Mouse (Mus musculus) brain, embryonic 14.5 days (tissue): ENCODE results near the gene Gm3448.
"Not testable (repeated sequence)": the region's sequence is repeated elsewhere in the genome, so short reads cannot be mapped to it uniquely, and the experiment has no call there.

Experiments
- CTCF ChIP-seq: fragments of 200-500 bp; IDR thresholded peaks from 2 replicates; pipeline ENCODE4 v1.5.1; 2012; ENCODE audit warnings: inconsistent platforms, mild to moderate bottlenecking, moderate library complexity, borderline replicate concordance; ENCODE audit not compliant: insufficient read depth, insufficient read length; ENCODE audit errors: extremely low read depth
- POLR2A ChIP-seq: fragments of 200-500 bp; IDR thresholded peaks from 2 replicates; pipeline ENCODE4 v1.6.1; 2012; ENCODE audit warnings: mild to moderate bottlenecking, inconsistent platforms, borderline replicate concordance; ENCODE audit not compliant: poor library complexity, insufficient read depth, insufficient read length, severe bottlenecking; ENCODE audit errors: extremely low read depth

GRCm38 (mm10) chr17:15021503-15022220 lies 19.7 kb downstream of the Gm3448 start:
- TF ChIP-seq POLR2A, CTCF: not testable (repeated sequence)
